ENCODE assay signal across 10 mouse cellular contexts in genomic region chr3:52797801-52798200, GRCm38 (mm10).
DNase-seq lines count a peak whose midpoint lies in the region; ATAC-seq lines count a peak whose summit lies in the region.
"Had no signal": no experiment of that assay in that cellular context is flagged by ENCODE, and none has a peak within 500 bp of the region (broad histone marks: within the 10 kb centered on the region; RNA-seq: fewer than 3 reads in every experiment).

No protein-coding gene starts in this region.

- peak; percentile 22 for DNase-seq in ovary, adult 18-20 months (ENCODE audit: low spot score)
- no peak for DNase-seq in ovary, postnatal 10 days (ENCODE audit: low spot score)
- peak; percentile 20 for DNase-seq in heart, adult 8-10 months (ENCODE audit: low spot score)
- peak; percentile 26 for DNase-seq in thymus, postnatal 4 days
- no peak for DNase-seq in right cerebral cortex, postnatal 25 days
- DNase-seq: gastrocnemius, adult 2 months; kidney, adult 18-20 months had no signal

- peak; percentile 23 for ATAC-seq in inflammation-experienced regulatory T-cells, adult 6 months
- ATAC-seq in granulocyte monocyte progenitor cell, adult 5-6 weeks (replicated peaks; ENCODE audit: poor library complexity, severe bottlenecking), result no peak
- ATAC-seq: midbrain, embryonic 15.5 days had no signal

Comparison
In these comparisons a context has a peak if more than half of its experiments do, and no peak if none do; other contexts are left out.
1. DNase-seq: peak in ovary, adult 18-20 months (single experiment), heart, adult 8-10 months (single experiment) and thymus, postnatal 4 days (single experiment); none in ovary, postnatal 10 days (single experiment) and right cerebral cortex, postnatal 25 days (single experiment).